Mouse (Mus musculus) midbrain, embryonic 15.5 days (tissue): ENCODE measurements around the gene Necap2. TPM values are rescaled to one million over a fixed set of nuclear protein-coding genes. Genes with fewer than 3 reads are reported as not detected.
A peak's percentile ranks its signal among the peaks of the same experiment; 100 is the strongest.

ENCODE experiments used
- ATAC-seq: fragments of 200-750 bp; cut with Nextera tagmentation; replicated peaks from 2 replicates; pipeline ENCODE4 v1.8.0; 2017; ENCODE audit warnings: moderate TSS enrichment
- H3K27ac ChIP-seq: fragments of 300-500 bp; sonication (generic); 2 replicates; pipeline ENCODE4 v1.5.1; 2015; ENCODE audit warnings: mild to moderate bottlenecking, inconsistent platforms
- H3K27me3 ChIP-seq: fragments of 300-500 bp; sonication (generic); replicated peaks from 2 replicates; pipeline ENCODE4 v1.6.1; 2015; ENCODE audit warnings: inconsistent platforms
- H3K36me3 ChIP-seq: fragments of 300-500 bp; sonication (generic); replicated peaks from 2 replicates; pipeline ENCODE4 v1.6.1; 2015; ENCODE audit warnings: inconsistent platforms
- H3K4me1 ChIP-seq: fragments of 300-500 bp; sonication (generic); 2 replicates; pipeline ENCODE4 v1.6.1; 2015; ENCODE audit warnings: inconsistent platforms
- H3K4me2 ChIP-seq: fragments of 300-500 bp; sonication (generic); 2 replicates; pipeline ENCODE4 v1.6.1; 2015; ENCODE audit warnings: inconsistent platforms, mild to moderate bottlenecking, moderate library complexity
- H3K4me3 ChIP-seq: fragments of 300-500 bp; sonication (generic); 2 replicates; pipeline ENCODE4 v1.5.1; 2015; ENCODE audit warnings: mild to moderate bottlenecking, inconsistent platforms
- H3K9ac ChIP-seq: fragments of 300-500 bp; sonication (generic); 2 replicates; pipeline ENCODE4 v1.6.1; 2015; ENCODE audit warnings: mild to moderate bottlenecking, inconsistent platforms
- H3K9me3 ChIP-seq: fragments of 300-500 bp; sonication (generic); 2 replicates; pipeline ENCODE4 v1.6.1; 2016; ENCODE audit warnings: inconsistent platforms
- WGBS: fragments of 180-500 bp; shearing (Covaris S2); methylation state at CpG from one replicate; pipeline ENCODE4 v1.1.7; 2015; ENCODE audit warnings: mixed read lengths; 5-methylcytosine and 5-hydroxymethylcytosine counted together
- polyA plus RNA-seq: library from polyadenylated mRNA; unstranded; fragments of >200 nt; fragmentation: Nextera tagmentation; extraction: Ambion mirVana; gene quantifications from 2 replicates; pipeline ENCODE4 v1.2.1, GENCODE M21; 2015

Gene Necap2
- polyA plus RNA-seq, result 55.9 and 56.0 TPM in 2 replicates

DNA sequence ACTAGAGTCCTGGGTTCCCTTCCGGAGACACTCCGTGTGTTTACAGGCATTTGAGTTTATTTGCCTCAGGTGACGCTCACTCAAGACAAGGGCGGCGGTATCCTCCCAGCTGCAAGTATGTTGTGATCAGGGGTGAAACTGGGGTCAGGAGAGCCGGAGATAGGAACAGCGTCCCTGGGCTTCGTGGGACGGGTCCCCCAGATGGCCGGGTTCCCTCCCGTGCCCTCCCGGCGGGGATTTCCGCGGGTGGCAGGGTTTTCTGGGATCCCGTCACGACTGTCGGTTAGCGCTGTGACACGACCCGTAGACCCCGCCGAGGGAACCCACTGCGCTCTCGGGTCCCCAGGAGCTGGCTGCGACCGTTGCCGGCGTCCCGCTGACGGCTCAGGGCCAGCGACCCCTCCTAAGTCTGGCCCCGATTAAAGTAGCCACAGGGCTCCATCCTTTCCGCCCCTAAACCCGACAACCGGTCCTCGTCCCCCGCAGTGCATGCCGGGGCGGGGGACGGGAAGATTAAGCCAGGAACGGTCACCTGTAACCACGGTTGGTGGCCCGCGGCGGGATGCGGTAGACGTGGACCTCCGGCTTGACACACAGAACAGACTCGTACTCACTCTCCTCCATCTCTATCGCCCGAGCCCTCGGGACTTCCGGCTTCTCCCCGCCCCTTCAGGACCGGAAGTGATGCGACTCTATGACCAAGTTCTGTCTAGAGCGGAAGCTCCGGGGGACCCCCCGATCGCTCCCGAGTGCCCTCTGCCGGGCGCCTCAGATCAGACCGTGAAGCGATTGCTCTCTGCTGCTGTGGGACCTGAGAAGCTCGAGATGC lies at the start of gene Necap2:
Necap2 (minus strand) TSS at position 677 of the 829 bp plus-strand sequence.
- Histone ChIP-seq H3K4me1 (peaks cover 19% of the 10 kb centered on the region), H3K4me3 (peak within 1 kb of the TSS; percentile 91), H3K27me3 (no peaks in the 10 kb centered on the region), H3K4me2 (peak within 1 kb of the TSS; percentile 97), H3K9me3 (no peaks in the 10 kb centered on the region), H3K9ac (peak within 1 kb of the TSS; percentile 92), H3K36me3 (peaks cover 7% of the 10 kb centered on the region; the same call in 1 of the 2 replicates), H3K27ac (peak within 1 kb of the TSS; percentile 80)
- peak; percentile 92 for ATAC-seq
- 1% methylated on average over 67 of the region's 67 CpGs for WGBS

DNA sequence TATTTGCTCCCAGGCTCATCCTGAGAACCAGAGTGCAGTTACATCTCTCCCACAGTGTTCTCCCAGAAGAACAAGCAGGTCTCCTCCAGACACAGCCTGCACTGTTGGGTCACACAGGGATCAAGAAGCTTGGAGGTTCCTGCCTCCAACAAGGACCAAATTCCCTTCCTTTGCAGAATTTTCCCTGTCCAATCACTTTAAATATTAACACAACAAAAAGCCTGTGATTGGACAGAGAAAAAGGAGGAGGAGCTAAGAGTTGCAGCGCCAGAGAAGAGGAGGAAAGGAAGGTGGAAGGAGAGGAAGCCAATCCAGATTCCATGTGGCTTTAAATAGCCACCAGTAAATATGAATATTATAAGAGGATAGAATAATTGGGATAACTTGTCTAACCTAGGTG lies 44.9 kb upstream of the Necap2 start:
- Histone ChIP-seq H3K4me2 (no peak overlapping the region), H3K9me3 (no peaks in the 10 kb centered on the region), H3K9ac (no peak overlapping the region), H3K27ac (no peak overlapping the region), H3K4me3 (no peak overlapping the region), H3K4me1 (peaks cover 20% of the 10 kb centered on the region), H3K36me3 (no peaks in the 10 kb centered on the region), H3K27me3 (no peaks in the 10 kb centered on the region)
- ATAC-seq, result no peak
- 19% methylated on average over 1 of the region's 1 CpGs for WGBS

DNA sequence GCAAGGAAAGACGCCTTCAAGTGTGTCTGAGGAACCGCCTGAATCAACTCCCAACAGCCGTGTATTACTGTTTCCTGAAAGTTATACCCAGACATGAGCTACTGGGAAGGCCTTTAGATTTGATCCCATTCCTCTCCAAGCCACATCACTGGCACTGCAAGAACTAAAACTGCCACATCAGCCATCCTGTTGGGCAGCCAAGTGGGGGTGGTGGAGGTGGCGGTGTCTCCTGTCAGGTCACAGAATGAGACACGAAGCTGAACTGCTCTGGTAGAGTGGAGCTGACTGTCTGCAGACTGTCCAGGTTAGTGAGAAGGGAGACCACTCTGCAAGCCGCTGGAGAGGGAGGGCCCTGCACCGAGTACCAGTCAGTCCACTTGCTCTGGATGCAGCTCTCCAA lies 44.5 kb upstream of the Necap2 start:
- 84% methylated on average over 7 of the region's 7 CpGs for WGBS
- peaks cover 20% of the 10 kb centered on the region for H3K4me1 ChIP-seq
- ATAC-seq, result no peak
- H3K36me3 ChIP-seq, result no peaks in the 10 kb centered on the region
- no peak overlapping the region for H3K9ac ChIP-seq
- no peak overlapping the region for H3K4me3 ChIP-seq
- H3K27me3 ChIP-seq, result no peaks in the 10 kb centered on the region
- no peaks in the 10 kb centered on the region for H3K9me3 ChIP-seq
- no peak overlapping the region for H3K4me2 ChIP-seq
- H3K27ac ChIP-seq, result no peak overlapping the region

DNA sequence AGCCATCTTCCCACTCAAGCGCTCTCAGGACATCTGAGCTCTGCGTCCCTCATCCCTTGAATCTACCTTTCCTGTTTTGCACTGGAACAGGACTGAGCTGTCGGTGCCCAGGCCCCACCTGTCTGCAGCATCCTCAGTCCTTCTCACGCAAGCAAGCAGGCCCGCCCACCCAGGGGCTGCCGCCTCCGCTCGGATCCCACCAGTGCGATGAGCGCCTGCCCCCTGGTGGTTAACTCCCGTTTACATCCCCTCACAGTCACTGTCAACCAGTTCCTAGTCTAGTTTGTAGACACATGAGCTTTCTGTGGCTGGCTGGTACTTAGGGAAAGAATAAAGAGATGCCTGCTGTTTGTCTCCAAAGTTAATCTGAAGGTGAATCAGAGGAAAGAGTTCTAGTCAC lies 42.5 kb upstream of the Necap2 start:
- H3K27ac ChIP-seq, result no peak overlapping the region
- no peaks in the 10 kb centered on the region for H3K27me3 ChIP-seq
- H3K4me2 ChIP-seq, result no peak overlapping the region
- no peak overlapping the region for H3K9ac ChIP-seq
- 0 out of 2 replicates have a peak, but pooled peaks have one; percentile 66 for ATAC-seq
- H3K4me3 ChIP-seq, result no peak overlapping the region
- peaks cover 15% of the 10 kb centered on the region; the same call in 1 of the 2 replicates for H3K36me3 ChIP-seq
- H3K4me1 ChIP-seq, result peaks cover 20% of the 10 kb centered on the region
- WGBS, result 21% methylated on average over 11 of the region's 11 CpGs
- no peaks in the 10 kb centered on the region for H3K9me3 ChIP-seq

DNA sequence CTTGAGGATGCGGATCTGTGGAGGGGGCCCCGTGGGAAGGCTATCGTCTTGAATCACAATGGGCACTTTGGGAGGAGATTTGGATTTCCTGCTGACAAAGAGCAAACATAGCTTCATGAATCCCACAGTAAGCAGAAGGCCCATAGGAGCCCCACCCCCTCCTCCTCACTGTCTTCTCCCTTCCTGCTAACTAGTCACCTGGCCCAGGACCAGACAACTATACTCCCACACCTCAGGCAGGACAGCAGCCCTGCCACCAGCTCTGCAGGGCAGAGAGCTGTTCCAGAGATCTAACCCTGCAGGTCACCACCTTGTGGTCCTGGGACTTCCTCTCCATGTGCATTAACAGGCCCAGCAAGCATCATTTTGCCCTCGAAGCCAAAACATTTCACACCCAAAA lies 40.5 kb upstream of the Necap2 start:
- H3K4me3 ChIP-seq, result no peak overlapping the region
- H3K27me3 ChIP-seq, result no peaks in the 10 kb centered on the region
- peaks cover 17% of the 10 kb centered on the region for H3K4me1 ChIP-seq
- ATAC-seq, result no peak
- H3K27ac ChIP-seq, result no peak overlapping the region
- H3K9ac ChIP-seq, result no peak overlapping the region
- peaks cover 15% of the 10 kb centered on the region; the same call in 1 of the 2 replicates for H3K36me3 ChIP-seq
- WGBS, result 44% methylated on average over 4 of the region's 4 CpGs
- H3K4me2 ChIP-seq, result no peak overlapping the region
- no peaks in the 10 kb centered on the region for H3K9me3 ChIP-seq

DNA sequence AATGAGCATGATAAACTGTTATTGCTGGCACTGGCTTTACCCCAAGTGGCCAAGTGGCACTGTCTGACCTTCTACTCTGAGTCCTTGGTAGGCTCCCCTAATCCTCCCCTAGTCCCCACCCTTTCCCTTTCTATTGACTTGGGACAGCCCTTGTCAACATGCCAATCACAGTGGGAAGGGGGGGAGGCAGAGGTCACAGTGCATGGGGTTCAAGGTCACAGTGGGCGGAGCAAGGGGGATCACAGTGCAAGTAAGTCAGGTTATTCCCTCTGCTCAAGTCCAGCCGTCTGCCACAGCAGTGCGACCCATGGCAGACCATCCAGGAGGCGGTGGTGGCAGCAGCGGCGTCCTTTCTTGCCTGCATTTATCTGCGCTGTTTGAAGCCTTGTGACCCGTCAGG lies 37.2 kb upstream of the Necap2 start:
- no peak overlapping the region for H3K4me2 ChIP-seq
- H3K27me3 ChIP-seq, result no peaks in the 10 kb centered on the region
- H3K27ac ChIP-seq, result no peak overlapping the region
- H3K36me3 ChIP-seq, result peaks cover 15% of the 10 kb centered on the region; the same call in 1 of the 2 replicates
- no peaks in the 10 kb centered on the region for H3K9me3 ChIP-seq
- no peak overlapping the region for H3K9ac ChIP-seq
- peaks cover 1% of the 10 kb centered on the region for H3K4me1 ChIP-seq
- ATAC-seq, result no peak
- H3K4me3 ChIP-seq, result no peak overlapping the region
- 58% methylated on average over 8 of the region's 8 CpGs for WGBS

- peaks cover 15% of the 10 kb centered on the region; the same call in 1 of the 2 replicates for H3K36me3 ChIP-seq
- H3K9me3 ChIP-seq, result no peaks in the 10 kb centered on the region
- ATAC-seq, result no peak
- H3K4me1 ChIP-seq, result no peaks in the 10 kb centered on the region; the same call in 1 of the 2 replicates
- H3K9ac ChIP-seq, result no peak overlapping the region
- H3K4me2 ChIP-seq, result no peak overlapping the region
- 70% methylated on average over 6 of the region's 6 CpGs for WGBS
- H3K27ac ChIP-seq, result peak overlapping the region; percentile 28; the same call in 1 of the 2 replicates
- no peaks in the 10 kb centered on the region for H3K27me3 ChIP-seq
- no peak overlapping the region for H3K4me3 ChIP-seq
Observed at GRCm38 (mm10) chr4:141114521-141114981, 36.4 kb upstream of the Necap2 start.

- H3K4me1 ChIP-seq, result no peaks in the 10 kb centered on the region; the same call in 1 of the 2 replicates
- no peak overlapping the region for H3K4me2 ChIP-seq
- H3K27me3 ChIP-seq, result no peaks in the 10 kb centered on the region
- WGBS, result 77% methylated on average over 7 of the region's 7 CpGs
- H3K9me3 ChIP-seq, result no peaks in the 10 kb centered on the region
- 0 out of 2 replicates have a peak overlapping the region, but pooled peaks have one; percentile 28 for H3K27ac ChIP-seq
- no peak overlapping the region for H3K9ac ChIP-seq
- H3K36me3 ChIP-seq, result peaks cover 15% of the 10 kb centered on the region; the same call in 1 of the 2 replicates
- peak; percentile 41; the same call in 1 of the 2 replicates for ATAC-seq
- H3K4me3 ChIP-seq, result no peak overlapping the region
Observed at GRCm38 (mm10) chr4:141113831-141114230, 35.7 kb upstream of the Necap2 start.

GRCm38 (mm10) chr4:141108196-141108732 lies 30.1 kb upstream of the Necap2 start:
- Histone ChIP-seq H3K4me2 (no peak overlapping the region), H3K27ac (no peak overlapping the region)
- 65% methylated on average over 10 of the region's 10 CpGs for WGBS

GRCm38 (mm10) chr4:141106526-141107183 lies 28.5 kb upstream of the Necap2 start:
- 82% methylated on average over 16 of the region's 16 CpGs for WGBS
- no peak overlapping the region for H3K4me3 ChIP-seq
- no peak for ATAC-seq

More at GRCm38 (mm10) chr4:141108196-141108732, 30.1 kb upstream of the Necap2 start:
- Histone ChIP-seq H3K4me3 (no peak overlapping the region), H3K9me3 (no peaks in the 10 kb centered on the region), H3K27me3 (no peaks in the 10 kb centered on the region), H3K9ac (no peak overlapping the region), H3K4me1 (no peaks in the 10 kb centered on the region), H3K36me3 (no peaks in the 10 kb centered on the region)
- ATAC-seq, result no peak

GRCm38 (mm10) chr4:141101855-141102254 lies 23.7 kb upstream of the Necap2 start:
- Histone ChIP-seq H3K27ac (no peak overlapping the region), H3K27me3 (no peaks in the 10 kb centered on the region), H3K9ac (no peak overlapping the region), H3K4me2 (no peak overlapping the region), H3K4me3 (no peak overlapping the region), H3K4me1 (no peaks in the 10 kb centered on the region), H3K9me3 (no peaks in the 10 kb centered on the region), H3K36me3 (no peaks in the 10 kb centered on the region)
- 67% methylated on average over 6 of the region's 6 CpGs for WGBS
- no peak for ATAC-seq

More at GRCm38 (mm10) chr4:141106526-141107183, 28.5 kb upstream of the Necap2 start:
- Histone ChIP-seq H3K4me2 (no peak overlapping the region), H3K9ac (no peak overlapping the region), H3K4me1 (no peaks in the 10 kb centered on the region), H3K27ac (no peak overlapping the region), H3K9me3 (no peaks in the 10 kb centered on the region), H3K36me3 (no peaks in the 10 kb centered on the region), H3K27me3 (no peaks in the 10 kb centered on the region)

- Histone ChIP-seq H3K9me3 (no peaks in the 10 kb centered on the region), H3K36me3 (no peaks in the 10 kb centered on the region), H3K4me1 (no peaks in the 10 kb centered on the region), H3K4me3 (no peak overlapping the region), H3K9ac (no peak overlapping the region), H3K27me3 (no peaks in the 10 kb centered on the region), H3K4me2 (no peak overlapping the region), H3K27ac (no peak overlapping the region)
- WGBS, result 93% methylated on average over 9 of the region's 9 CpGs
- ATAC-seq, result no peak
Observed at GRCm38 (mm10) chr4:141101291-141101690, 23.1 kb upstream of the Necap2 start.
